Mouse (Mus musculus) heart, embryonic 16.5 days (tissue): ENCODE results near the gene Plcxd1. TPM values are rescaled to one million over a fixed set of nuclear protein-coding genes. Genes with fewer than 3 reads are reported as not detected.

Source experiments
- ATAC-seq: fragments of 200-750 bp; cut with Nextera tagmentation; replicated peaks from 2 replicates; pipeline ENCODE4 v1.8.0; 2017; ENCODE audit warnings: moderate number of reproducible peaks; ENCODE audit not compliant: insufficient read depth, low FRiP score; ENCODE audit errors: extremely low read depth
- H3K27ac ChIP-seq: fragments of 300-500 bp; sonication (generic); 2 replicates; pipeline ENCODE4 v1.5.1; 2014; ENCODE audit warnings: mild to moderate bottlenecking, low read length, control low read depth, moderate library complexity
- H3K27me3 ChIP-seq: fragments of 300-500 bp; sonication (generic); 2 replicates; pipeline ENCODE4 v1.6.1; 2014; ENCODE audit warnings: low read length, mixed read lengths; ENCODE audit not compliant: control insufficient read depth, insufficient read depth
- H3K36me3 ChIP-seq: fragments of 300-500 bp; sonication (generic); 2 replicates; pipeline ENCODE4 v1.6.1; 2014; ENCODE audit not compliant: control insufficient read depth, insufficient read depth
- H3K4me1 ChIP-seq: fragments of 300-500 bp; sonication (generic); 2 replicates; pipeline ENCODE4 v1.6.1; 2014; ENCODE audit warnings: low read length, mixed read lengths; ENCODE audit not compliant: control insufficient read depth, insufficient read depth
- H3K4me2 ChIP-seq: fragments of 300-500 bp; sonication (generic); 2 replicates; pipeline ENCODE4 v1.6.1; 2014; ENCODE audit warnings: low read depth, mild to moderate bottlenecking, control low read depth, low read length
- H3K4me3 ChIP-seq: fragments of 300-500 bp; sonication (generic); 2 replicates; pipeline ENCODE4 v1.5.1; 2014; ENCODE audit warnings: mild to moderate bottlenecking, control low read depth, low read length
- H3K9ac ChIP-seq: fragments of 300-500 bp; sonication (generic); 2 replicates; pipeline ENCODE4 v1.6.1; 2014; ENCODE audit warnings: low read length, control low read depth
- H3K9me3 ChIP-seq: fragments of 300-500 bp; sonication (generic); replicated peaks from 2 replicates; pipeline ENCODE4 v1.6.1; 2016; ENCODE audit warnings: low read length; ENCODE audit not compliant: control insufficient read depth
- WGBS: fragments of 180-500 bp; shearing (Covaris S2); extraction: QIAGEN DNeasy Blood & Tissue Kit; methylation state at CpG from one replicate; pipeline ENCODE4 v1.1.7; 2014; 5-methylcytosine and 5-hydroxymethylcytosine counted together
- polyA plus RNA-seq: library from polyadenylated mRNA; unstranded; fragments of >200 nt; fragmentation: Nextera tagmentation; extraction: Ambion mirVana; gene quantifications from 2 replicates; pipeline ENCODE4 v1.2.1, GENCODE M21; 2015

The Plcxd1 gene
- polyA plus RNA-seq, 1 experiment from 2014 or later = 1.2 TPM

- H3K9ac ChIP-seq = no peak overlapping the region
- WGBS = 86% methylated on average over 3 of the region's 3 CpGs
- no peak for ATAC-seq
- H3K36me3 ChIP-seq = peaks cover 9% of the 10 kb centered on the region
- H3K4me3 ChIP-seq = no peak overlapping the region
- H3K27me3 ChIP-seq = no peaks in the 10 kb centered on the region
- H3K9me3 ChIP-seq = peaks cover 14% of the 10 kb centered on the region
- H3K4me1 ChIP-seq = 0 out of 2 replicates have a peak, but pooled peaks cover 2% of the 10 kb centered on the region
- H3K27ac ChIP-seq = no peak overlapping the region
- H3K4me2 ChIP-seq = no peak overlapping the region
These were observed 38.0 kb downstream of the Plcxd1 start for GRCm38 (mm10) chr5:110137816-110138215.

GRCm38 (mm10) chr5:110139325-110139724 lies 39.6 kb downstream of the Plcxd1 start:
- Histone ChIP-seq H3K4me3 (no peak overlapping the region), H3K9me3 (peaks cover 8% of the 10 kb centered on the region), H3K36me3 (peaks cover 11% of the 10 kb centered on the region; the same call in 1 of the 2 replicates), H3K27me3 (no peaks in the 10 kb centered on the region), H3K27ac (no peak overlapping the region), H3K4me2 (no peak overlapping the region), H3K4me1 (0 out of 2 replicates have a peak, but pooled peaks cover 2% of the 10 kb centered on the region), H3K9ac (no peak overlapping the region)
- ATAC-seq = no peak
- WGBS = 94% methylated on average over 3 of the region's 3 CpGs

- Histone ChIP-seq H3K9ac (no peak overlapping the region), H3K36me3 (peaks cover 17% of the 10 kb centered on the region; the same call in 1 of the 2 replicates), H3K27ac (no peak overlapping the region), H3K4me3 (no peak overlapping the region), H3K4me1 (0 out of 2 replicates have a peak, but pooled peaks cover 2% of the 10 kb centered on the region), H3K4me2 (no peak overlapping the region), H3K27me3 (no peaks in the 10 kb centered on the region), H3K9me3 (no peaks in the 10 kb centered on the region)
- ATAC-seq = no peak
- 85% methylated on average over 7 of the region's 7 CpGs for WGBS
These were observed 40.7 kb downstream of the Plcxd1 start for GRCm38 (mm10) chr5:110140424-110140823.

- H3K4me3 ChIP-seq = no peak overlapping the region
- WGBS = 93% methylated on average over 2 of the region's 2 CpGs
These were observed 42.5 kb downstream of the Plcxd1 start for GRCm38 (mm10) chr5:110142309-110142708.

GRCm38 (mm10) chr5:110143007-110143406 lies 43.2 kb downstream of the Plcxd1 start:
- H3K36me3 ChIP-seq = peaks cover 29% of the 10 kb centered on the region
- no peaks in the 10 kb centered on the region for H3K4me1 ChIP-seq
- H3K27ac ChIP-seq = no peak overlapping the region
- no peaks in the 10 kb centered on the region for H3K9me3 ChIP-seq
- no peak overlapping the region for H3K4me3 ChIP-seq
- WGBS = 89% methylated on average over 5 of the region's 5 CpGs
- no peak overlapping the region for H3K9ac ChIP-seq
- H3K4me2 ChIP-seq = no peak overlapping the region
- no peak for ATAC-seq
- H3K27me3 ChIP-seq = no peaks in the 10 kb centered on the region

More at GRCm38 (mm10) chr5:110142309-110142708, 42.5 kb downstream of the Plcxd1 start:
- peaks cover 26% of the 10 kb centered on the region for H3K36me3 ChIP-seq
- H3K9ac ChIP-seq = no peak overlapping the region
- ATAC-seq = no peak
- no peak overlapping the region for H3K27ac ChIP-seq
- no peaks in the 10 kb centered on the region for H3K4me1 ChIP-seq
- H3K27me3 ChIP-seq = no peaks in the 10 kb centered on the region
- H3K4me2 ChIP-seq = no peak overlapping the region
- H3K9me3 ChIP-seq = no peaks in the 10 kb centered on the region

Other genes with a start within 250 kb of the Plcxd1 start
- 0.27 and 0.39 TPM in 2 replicates for gene Gm15446, start 176.6 kb upstream of the Plcxd1 start, polyA plus RNA-seq
- 10.7 and 11.9 TPM in 2 replicates for gene Zfp932, start 103.4 kb upstream of the Plcxd1 start, polyA plus RNA-seq
- gene Gm17655, start 27.5 kb upstream of the Plcxd1 start, polyA plus RNA-seq = 3.5 and 3.7 TPM in 2 replicates
- gene Gm35315, start 5.5 kb upstream of the Plcxd1 start, polyA plus RNA-seq = 0.51 and 0.75 TPM in 2 replicates
- gene Gtpbp6, start 8.2 kb downstream of the Plcxd1 start, polyA plus RNA-seq = 19.6 and 22.5 TPM in 2 replicates
- gene Zfp605, start 10.1 kb downstream of the Plcxd1 start, polyA plus RNA-seq = 2.0 and 2.7 TPM in 2 replicates
- gene Chfr, start 35.9 kb downstream of the Plcxd1 start, polyA plus RNA-seq = 27.3 and 28.7 TPM in 2 replicates
- 14.9 and 18.2 TPM in 2 replicates for gene Golga3, start 76.7 kb downstream of the Plcxd1 start, polyA plus RNA-seq
- 14.4 and 17.6 TPM in 2 replicates for gene Ankle2, start 131.0 kb downstream of the Plcxd1 start, polyA plus RNA-seq
- 51.5 and 51.7 TPM in 2 replicates for gene Pgam5, start 169.9 kb downstream of the Plcxd1 start, polyA plus RNA-seq
- gene Pxmp2, start 186.2 kb downstream of the Plcxd1 start, polyA plus RNA-seq = 26.3 and 26.7 TPM in 2 replicates
- 17.1 and 17.9 TPM in 2 replicates for gene Pole, start 186.3 kb downstream of the Plcxd1 start, polyA plus RNA-seq
- gene P2rx2, start 243.2 kb downstream of the Plcxd1 start, polyA plus RNA-seq = 0.29 and 1.1 TPM in 2 replicates
- 0.20 TPM in 1 of 2 replicates, not detected in the other for gene Lrcol1, start 244.8 kb downstream of the Plcxd1 start, polyA plus RNA-seq